Mouse (Mus musculus) neural tube, embryonic 15.5 days (tissue): ENCODE results near the gene Ephx1. TPM values are rescaled to one million over a fixed set of nuclear protein-coding genes. Genes with fewer than 3 reads are reported as not detected.

Experiments used
- ATAC-seq: fragments of 200-750 bp; cut with Nextera tagmentation; 2 replicates; pipeline ENCODE4 v1.8.0; 2017; ENCODE audit warnings: mild to moderate bottlenecking, moderate TSS enrichment, moderate library complexity; ENCODE audit not compliant: low FRiP score
- H3K27ac ChIP-seq: fragments of 300-500 bp; sonication (generic); replicated peaks from 2 replicates; pipeline ENCODE4 v1.5.1; 2015; ENCODE audit warnings: mild to moderate bottlenecking, inconsistent platforms
- H3K27me3 ChIP-seq: fragments of 300-500 bp; sonication (generic); replicated peaks from 2 replicates; pipeline ENCODE4 v1.6.1; 2015; ENCODE audit warnings: inconsistent platforms
- H3K36me3 ChIP-seq: fragments of 300-500 bp; sonication (generic); 2 replicates; pipeline ENCODE4 v1.6.1; 2015; ENCODE audit warnings: inconsistent platforms
- H3K4me1 ChIP-seq: fragments of 300-500 bp; sonication (generic); 2 replicates; pipeline ENCODE4 v1.6.1; 2015; ENCODE audit warnings: inconsistent platforms
- H3K4me2 ChIP-seq: fragments of 300-500 bp; sonication (generic); 2 replicates; pipeline ENCODE4 v1.6.1; 2015; ENCODE audit warnings: inconsistent platforms, mild to moderate bottlenecking, moderate library complexity
- H3K4me3 ChIP-seq: fragments of 300-500 bp; sonication (generic); replicated peaks from 2 replicates; pipeline ENCODE4 v1.5.1; 2015; ENCODE audit warnings: mild to moderate bottlenecking, inconsistent platforms
- H3K9ac ChIP-seq: fragments of 300-500 bp; sonication (generic); replicated peaks from 2 replicates; pipeline ENCODE4 v1.6.1; 2015; ENCODE audit warnings: mild to moderate bottlenecking, inconsistent platforms
- H3K9me3 ChIP-seq: fragments of 300-500 bp; sonication (generic); replicated peaks from 2 replicates; pipeline ENCODE4 v1.6.1; 2016; ENCODE audit warnings: inconsistent platforms
- WGBS: fragments of 180-500 bp; shearing (Covaris S2); methylation state at CpG from one replicate; pipeline ENCODE4 v1.1.7; 2015; ENCODE audit warnings: mixed read lengths; 5-methylcytosine and 5-hydroxymethylcytosine counted together
- polyA plus RNA-seq: library from polyadenylated mRNA; unstranded; fragments of >200 nt; fragmentation: Nextera tagmentation; extraction: Ambion mirVana; gene quantifications from 2 replicates; pipeline ENCODE4 v1.2.1, GENCODE M21; 2015

Ephx1 gene
- polyA plus RNA-seq, 1 experiment from 2014 or later, result 7.6 TPM

GRCm38 (mm10) chr1:180965786-180966185 is 54.9 kb downstream of the Ephx1 start:
- no peak overlapping the region for H3K4me3 ChIP-seq
- no peak overlapping the region for H3K27ac ChIP-seq
- no peak for ATAC-seq
- WGBS, result 92% methylated on average over 3 of the region's 3 CpGs
- no peak overlapping the region for H3K9ac ChIP-seq
- H3K9me3 ChIP-seq, result no peaks in the 10 kb centered on the region
- no peak overlapping the region for H3K4me2 ChIP-seq
- H3K27me3 ChIP-seq, result no peaks in the 10 kb centered on the region
- H3K4me1 ChIP-seq, result no peaks in the 10 kb centered on the region
- H3K36me3 ChIP-seq, result no peaks in the 10 kb centered on the region

DNA sequence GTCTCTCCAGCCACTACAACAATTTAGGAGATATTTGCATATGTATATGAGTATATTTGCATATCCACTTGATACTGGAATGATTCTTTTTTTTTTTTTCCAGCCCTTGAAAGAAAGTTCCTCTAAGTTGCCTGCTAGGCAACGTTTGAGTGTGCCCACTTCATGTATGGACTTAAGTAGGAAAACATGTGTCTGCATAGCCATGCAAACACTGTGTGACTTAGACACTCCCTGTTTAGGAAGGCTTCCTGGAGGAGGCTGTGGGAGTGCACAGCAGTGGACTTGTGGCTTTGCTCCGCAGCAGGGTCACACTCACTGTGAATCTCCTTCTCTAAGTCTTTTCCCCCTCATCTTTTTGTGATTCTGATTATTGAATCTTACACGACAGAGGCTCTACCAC is 61.9 kb downstream of the Ephx1 start:
- Histone ChIP-seq H3K4me1 (no peaks in the 10 kb centered on the region), H3K36me3 (no peaks in the 10 kb centered on the region), H3K27me3 (no peaks in the 10 kb centered on the region), H3K9ac (no peak overlapping the region), H3K4me2 (no peak overlapping the region), H3K4me3 (no peak overlapping the region), H3K9me3 (no peaks in the 10 kb centered on the region), H3K27ac (no peak overlapping the region)
- ATAC-seq, result no peak
- WGBS, result 61% methylated on average over 3 of the region's 3 CpGs

- no peak overlapping the region for H3K4me2 ChIP-seq
- ATAC-seq, result no peak
- 90% methylated on average over 3 of the region's 3 CpGs for whole genome bisulfite sequencing
- no peaks in the 10 kb centered on the region for H3K36me3 ChIP-seq
- no peak overlapping the region for H3K9ac ChIP-seq
- no peaks in the 10 kb centered on the region for H3K27me3 ChIP-seq
- no peak overlapping the region for H3K27ac ChIP-seq
- H3K4me3 ChIP-seq, result no peak overlapping the region
- no peaks in the 10 kb centered on the region for H3K9me3 ChIP-seq
- H3K4me1 ChIP-seq, result no peaks in the 10 kb centered on the region
Observed at GRCm38 (mm10) chr1:180957989-180958388, 62.7 kb downstream of the Ephx1 start.

GRCm38 (mm10) chr1:180956973-180957381 is 63.7 kb downstream of the Ephx1 start:
- no peak overlapping the region for H3K27ac ChIP-seq
- H3K4me1 ChIP-seq, result no peaks in the 10 kb centered on the region
- no peak for ATAC-seq
- no peaks in the 10 kb centered on the region for H3K27me3 ChIP-seq
- H3K9me3 ChIP-seq, result no peaks in the 10 kb centered on the region
- 89% methylated on average over 8 of the region's 8 CpGs for WGBS
- no peak overlapping the region for H3K9ac ChIP-seq
- no peak overlapping the region for H3K4me3 ChIP-seq
- no peak overlapping the region for H3K4me2 ChIP-seq
- H3K36me3 ChIP-seq, result no peaks in the 10 kb centered on the region

GRCm38 (mm10) chr1:180956401-180956800 is 64.3 kb downstream of the Ephx1 start:
- H3K9me3 ChIP-seq, result no peaks in the 10 kb centered on the region
- no peak overlapping the region for H3K27ac ChIP-seq
- H3K4me1 ChIP-seq, result no peaks in the 10 kb centered on the region
- H3K4me2 ChIP-seq, result no peak overlapping the region
- no peaks in the 10 kb centered on the region for H3K27me3 ChIP-seq
- H3K4me3 ChIP-seq, result no peak overlapping the region
- no peak for ATAC-seq
- H3K9ac ChIP-seq, result no peak overlapping the region
- H3K36me3 ChIP-seq, result no peaks in the 10 kb centered on the region
- WGBS, result 95% methylated on average over 8 of the region's 8 CpGs

DNA sequence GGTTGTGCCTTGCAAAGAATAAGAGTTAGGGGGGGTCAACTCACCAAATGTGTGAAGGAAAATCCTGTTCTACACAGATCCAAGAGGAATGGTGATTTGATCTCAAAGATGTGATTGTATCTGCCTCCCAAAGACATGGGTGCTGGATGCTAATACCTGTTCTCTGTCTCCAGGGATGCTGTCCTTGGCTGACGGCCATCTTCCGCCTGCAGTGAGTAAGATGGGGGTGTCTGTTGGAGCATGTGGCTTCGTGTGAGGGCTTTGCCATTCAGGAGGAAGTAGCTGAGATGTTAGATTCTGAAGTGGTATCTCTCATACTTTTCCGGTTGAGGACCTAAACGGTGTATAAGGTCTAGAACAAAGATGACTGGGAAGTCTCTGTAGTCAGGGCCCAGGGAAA is 67.9 kb downstream of the Ephx1 start:
- Histone ChIP-seq H3K27me3 (no peaks in the 10 kb centered on the region), H3K4me1 (no peaks in the 10 kb centered on the region), H3K27ac (no peak overlapping the region), H3K4me2 (no peak overlapping the region), H3K4me3 (no peak overlapping the region), H3K9ac (no peak overlapping the region), H3K36me3 (no peaks in the 10 kb centered on the region), H3K9me3 (no peaks in the 10 kb centered on the region)
- ATAC-seq, result no peak
- 91% methylated on average over 5 of the region's 5 CpGs for WGBS

DNA sequence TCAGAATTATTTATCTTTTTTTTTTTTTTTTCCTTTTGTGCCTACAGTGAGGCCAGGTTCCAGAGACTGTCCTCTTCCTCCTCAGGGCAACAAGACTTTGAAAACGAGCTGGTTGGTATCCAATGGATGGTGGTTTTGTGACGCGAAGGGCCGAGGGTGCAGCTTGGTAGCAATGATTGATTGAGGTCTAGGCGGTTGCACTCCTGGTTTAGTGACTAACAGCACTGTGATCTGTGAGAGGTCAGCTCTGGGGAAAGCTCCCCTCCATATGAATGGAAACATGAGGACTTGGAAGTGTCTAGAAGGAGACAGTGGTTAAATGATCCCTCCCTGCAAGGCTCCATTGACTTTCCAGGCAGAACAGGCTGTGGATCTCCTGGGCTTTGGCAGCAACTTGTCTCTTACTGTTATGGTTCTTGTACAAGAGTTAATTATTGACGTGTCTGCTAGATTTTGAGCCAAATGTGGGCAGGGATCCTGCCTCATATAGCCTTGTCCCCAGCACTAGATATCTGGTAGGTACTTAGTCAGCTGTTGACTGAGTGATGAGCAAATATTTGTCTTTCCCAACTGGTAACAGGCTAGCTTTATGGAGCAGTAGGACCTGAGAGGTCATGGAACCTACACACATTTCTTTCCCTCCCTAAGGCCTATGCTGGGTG is 68.5 kb downstream of the Ephx1 start:
- H3K4me3 ChIP-seq, result no peak overlapping the region
- H3K27ac ChIP-seq, result no peak overlapping the region
- no peak for ATAC-seq
- H3K9ac ChIP-seq, result no peak overlapping the region
- H3K27me3 ChIP-seq, result no peaks in the 10 kb centered on the region
- H3K9me3 ChIP-seq, result no peaks in the 10 kb centered on the region
- no peaks in the 10 kb centered on the region for H3K4me1 ChIP-seq
- 83% methylated on average over 6 of the region's 6 CpGs for WGBS
- H3K36me3 ChIP-seq, result no peaks in the 10 kb centered on the region
- H3K4me2 ChIP-seq, result no peak overlapping the region

- no peak for ATAC-seq
- Histone ChIP-seq H3K27ac (no peak overlapping the region), H3K9ac (no peak overlapping the region), H3K27me3 (peaks cover 31% of the 10 kb centered on the region), H3K4me3 (no peak overlapping the region), H3K4me1 (peaks cover 25% of the 10 kb centered on the region), H3K4me2 (no peak overlapping the region), H3K36me3 (no peaks in the 10 kb centered on the region), H3K9me3 (no peaks in the 10 kb centered on the region)
- WGBS, result 86% methylated on average over 6 of the region's 6 CpGs
Observed at GRCm38 (mm10) chr1:180946448-180946847, 74.3 kb downstream of the Ephx1 start.

DNA sequence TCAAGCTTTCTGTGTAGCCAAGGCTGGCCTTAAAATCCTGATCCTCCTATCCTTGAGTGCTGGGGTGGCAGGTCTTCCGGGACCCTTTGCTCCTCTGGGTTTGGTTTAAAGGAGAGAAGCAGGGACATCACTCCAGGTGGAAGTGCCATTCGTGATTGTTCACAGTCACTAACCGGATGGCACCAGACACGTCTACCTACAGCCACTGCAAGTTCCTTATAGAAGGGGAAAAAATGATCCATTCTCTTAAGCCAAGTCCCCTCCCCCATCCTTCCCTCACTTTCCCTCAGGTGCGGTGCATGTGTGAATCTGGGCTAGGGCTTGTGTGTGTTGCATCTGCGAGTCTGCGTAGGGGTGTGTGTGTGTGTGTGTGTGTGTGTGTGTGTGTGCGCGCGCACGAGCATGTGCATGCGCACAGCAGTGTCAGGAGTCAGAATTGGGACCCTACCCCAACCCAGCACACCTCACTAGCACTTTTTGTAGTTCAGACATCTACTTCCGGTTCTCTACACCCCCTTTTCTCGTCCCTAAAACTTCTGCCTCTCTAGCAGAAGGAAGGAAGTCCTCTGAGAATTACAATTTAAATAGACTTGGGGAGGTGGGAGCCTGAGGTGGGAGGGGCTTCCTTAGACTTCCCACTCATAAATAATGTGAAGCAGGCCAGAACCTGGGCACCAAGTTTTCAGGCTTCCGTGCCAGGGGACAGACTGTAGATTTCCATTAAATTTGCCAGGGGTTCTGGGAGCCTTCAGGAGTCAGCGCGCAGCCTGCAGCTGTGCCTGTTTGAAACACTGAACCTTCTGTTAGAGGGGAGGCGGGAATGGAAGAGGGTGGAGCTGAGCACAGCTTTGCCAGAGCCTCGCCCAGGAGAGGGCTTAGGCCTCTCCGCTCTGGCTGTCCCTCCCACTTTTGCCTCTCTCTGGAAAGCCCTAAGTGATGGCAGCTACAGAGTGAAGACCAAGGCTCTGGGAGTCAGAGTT is 75.4 kb downstream of the Ephx1 start:
- 29% methylated on average over 20 of the region's 20 CpGs for WGBS
- H3K4me1 ChIP-seq, result peaks cover 25% of the 10 kb centered on the region
- H3K9me3 ChIP-seq, result no peaks in the 10 kb centered on the region
- H3K4me2 ChIP-seq, result peak overlapping the region; percentile 34
- no peak overlapping the region for H3K9ac ChIP-seq
- no peaks in the 10 kb centered on the region for H3K36me3 ChIP-seq
- peak; percentile 53; the same call in 1 of the 2 replicates for ATAC-seq
- H3K27ac ChIP-seq, result no peak overlapping the region
- H3K4me3 ChIP-seq, result no peak overlapping the region
- peaks cover 42% of the 10 kb centered on the region for H3K27me3 ChIP-seq

DNA sequence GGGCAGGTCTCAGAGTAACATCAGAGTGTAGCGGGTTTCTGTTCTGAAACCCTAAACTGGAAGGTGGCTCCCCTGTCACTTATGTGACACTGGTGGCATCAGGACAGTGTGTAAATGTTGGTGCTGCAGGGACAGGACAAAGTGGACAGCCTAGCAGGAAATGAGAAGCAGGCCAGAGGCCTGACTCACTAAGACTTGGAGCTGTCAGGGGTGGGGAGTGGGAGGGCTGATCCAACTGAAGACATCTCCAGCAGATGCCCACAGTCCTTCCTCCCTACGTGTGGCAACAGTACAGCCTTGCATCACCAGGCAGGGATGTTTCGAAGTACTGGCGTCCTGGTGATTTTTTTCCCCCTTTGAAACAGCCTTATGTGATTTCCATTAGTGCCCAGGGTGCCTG is 76.2 kb downstream of the Ephx1 start:
- 83% methylated on average over 4 of the region's 4 CpGs for WGBS
- H3K9me3 ChIP-seq, result no peaks in the 10 kb centered on the region
- no peak overlapping the region for H3K9ac ChIP-seq
- peaks cover 25% of the 10 kb centered on the region for H3K4me1 ChIP-seq
- no peaks in the 10 kb centered on the region for H3K36me3 ChIP-seq
- H3K4me3 ChIP-seq, result no peak overlapping the region
- peaks cover 42% of the 10 kb centered on the region for H3K27me3 ChIP-seq
- H3K4me2 ChIP-seq, result no peak overlapping the region
- ATAC-seq, result no peak
- H3K27ac ChIP-seq, result no peak overlapping the region

DNA sequence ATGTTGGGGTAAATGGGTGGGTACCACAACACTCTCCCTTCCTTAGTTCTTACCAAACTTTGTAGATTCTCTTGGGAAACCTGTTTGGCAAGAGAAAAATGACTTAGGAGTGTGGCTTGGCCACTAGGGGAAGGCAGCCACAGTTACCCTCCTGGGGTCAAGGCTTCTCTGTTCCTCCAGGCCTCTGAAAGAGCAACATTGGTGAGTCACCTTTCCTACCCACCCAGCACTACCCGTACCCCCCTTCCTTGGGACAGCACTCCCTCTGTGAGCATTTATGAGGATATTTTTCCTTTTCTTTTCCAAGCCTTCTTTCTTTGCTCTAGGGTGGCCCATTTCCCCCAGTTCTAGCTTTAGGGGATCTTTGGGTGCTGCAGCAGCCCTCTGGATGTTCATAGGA is 76.8 kb downstream of the Ephx1 start:
- H3K4me3 ChIP-seq, result no peak overlapping the region
- H3K9me3 ChIP-seq, result no peaks in the 10 kb centered on the region
- no peaks in the 10 kb centered on the region for H3K36me3 ChIP-seq
- no peak overlapping the region for H3K27ac ChIP-seq
- WGBS, result 74% methylated on average over 1 of the region's 1 CpGs
- ATAC-seq, result no peak
- peaks cover 25% of the 10 kb centered on the region for H3K4me1 ChIP-seq
- no peak overlapping the region for H3K4me2 ChIP-seq
- peaks cover 42% of the 10 kb centered on the region for H3K27me3 ChIP-seq
- H3K9ac ChIP-seq, result no peak overlapping the region
